Mouse (Mus musculus) urinary bladder, postnatal 10 days (tissue): ENCODE data around the gene Cenpk.
"Not testable (repeated sequence)": the region's sequence is repeated elsewhere in the genome, so short reads cannot be mapped to it uniquely, and the experiment has no call there.

Experiments used
- DNase-seq: peaks from one replicate; pipeline ENCODE4 v3.0.0; 2022; ENCODE audit warnings: low spot score

Gene Cenpk

GRCm38 (mm10) chr13:104228384-104229066 is at the start of gene Cenpk, which contains the start of gene Ppwd1:
Gene Cenpk (plus strand): TSS chr13:104228611.
Gene Ppwd1 (minus strand): TSS chr13:104228843.
- peak; percentile 87 for DNase-seq

DNA sequence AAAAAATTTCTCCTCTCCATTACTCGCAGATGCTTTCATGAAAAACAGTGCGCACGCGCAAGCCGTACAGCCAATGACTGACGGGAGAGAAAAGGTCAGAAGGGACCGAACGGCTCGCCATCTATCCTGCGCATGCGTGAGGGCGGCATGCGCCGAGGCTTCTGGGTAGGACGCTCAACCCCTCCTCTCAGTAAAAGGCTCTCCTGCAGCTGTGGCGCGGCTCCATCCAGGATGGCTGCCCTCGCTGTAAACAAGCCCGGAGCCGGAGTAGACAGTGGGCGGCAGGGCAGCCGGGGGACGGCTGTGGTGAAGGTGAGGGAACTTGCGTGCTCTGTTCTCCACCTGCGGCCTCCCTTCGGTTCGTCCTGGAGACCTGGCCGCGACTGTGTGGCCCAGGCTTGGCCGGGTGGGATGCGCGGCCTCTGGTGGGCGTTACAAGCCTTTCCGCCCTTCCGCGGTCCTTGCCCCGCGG is 49.7 kb upstream of the Cenpk start, which contains the start of gene Trim23:
Gene Trim23, plus strand, starts transcription at position 148 of the 472 bp plus-strand sequence.
- DNase-seq: peak; percentile 93

- DNase-seq: no peak
These were observed 49.1 kb upstream of the Cenpk start for GRCm38 (mm10) chr13:104179176-104179888.

GRCm38 (mm10) chr13:104187357-104187756 is 41.1 kb upstream of the Cenpk start:
- DNase-seq: no peak

DNA sequence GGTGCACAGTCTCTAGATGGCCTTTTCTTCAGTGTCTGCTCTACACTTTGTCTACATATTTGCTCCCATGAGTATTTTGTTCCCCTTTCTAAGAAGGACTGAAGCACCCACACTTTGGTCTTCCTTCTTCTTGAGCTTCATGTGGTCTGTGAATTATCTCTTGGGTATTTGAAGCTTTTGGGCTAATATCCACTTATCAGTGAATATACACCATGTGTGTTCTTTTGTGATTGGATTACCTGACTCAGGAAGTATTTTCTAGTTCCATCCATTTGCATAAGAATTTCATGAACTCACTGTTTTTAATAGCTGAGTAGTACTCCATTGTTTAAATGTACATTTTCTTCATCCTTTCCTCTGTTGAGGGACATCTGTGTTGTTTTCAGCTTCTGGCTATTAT is 32.5 kb upstream of the Cenpk start:
- DNase-seq: not testable (repeated sequence)

DNA sequence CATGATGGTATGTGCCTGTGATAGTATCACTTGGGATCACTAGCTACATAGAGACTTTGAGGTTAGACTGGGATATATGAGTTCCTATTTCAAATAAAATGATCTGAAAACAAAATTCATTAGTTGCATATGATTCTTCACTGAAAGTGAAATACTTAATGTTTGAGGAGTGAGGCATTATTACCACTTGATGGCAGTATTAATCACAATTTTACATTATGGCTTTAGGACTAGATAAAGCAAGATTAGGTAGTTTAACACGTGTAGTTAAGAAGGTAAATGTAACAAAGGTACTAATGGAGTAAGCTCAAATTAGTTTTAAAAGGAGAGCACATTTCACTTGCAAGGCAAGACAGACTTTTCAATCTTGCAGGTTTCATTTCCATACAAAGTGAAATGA is 24.1 kb upstream of the Cenpk start:
- DNase-seq: no peak

- no peak for DNase-seq
These were observed 933 bp upstream of the Cenpk start for GRCm38 (mm10) chr13:104227478-104227877.

DNA sequence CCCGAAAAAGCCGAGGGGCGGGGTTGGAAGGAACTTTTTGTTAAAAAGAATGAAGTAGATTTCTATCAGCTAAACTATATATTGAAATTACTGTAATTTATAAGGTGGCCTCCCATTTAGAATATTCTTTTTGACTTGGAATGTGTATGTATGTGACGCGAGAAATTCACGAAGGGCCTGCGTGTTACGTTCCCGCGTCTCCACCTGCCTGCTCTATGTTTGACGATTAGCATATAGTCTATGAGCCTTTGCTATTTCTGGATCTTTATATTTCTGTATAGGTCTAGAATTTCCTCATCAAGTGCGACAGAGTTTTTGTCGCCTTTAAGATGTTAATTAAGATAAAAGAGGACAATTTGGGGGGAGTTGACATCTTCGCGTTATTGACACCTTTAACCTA is 770 bp downstream of the Cenpk start:
- no peak for DNase-seq

- DNase-seq: no peak
These were observed 30.6 kb downstream of the Cenpk start for GRCm38 (mm10) chr13:104258997-104259396.

GRCm38 (mm10) chr13:104285031-104285431 is 56.6 kb downstream of the Cenpk start:
- DNase-seq: no peak

DNA sequence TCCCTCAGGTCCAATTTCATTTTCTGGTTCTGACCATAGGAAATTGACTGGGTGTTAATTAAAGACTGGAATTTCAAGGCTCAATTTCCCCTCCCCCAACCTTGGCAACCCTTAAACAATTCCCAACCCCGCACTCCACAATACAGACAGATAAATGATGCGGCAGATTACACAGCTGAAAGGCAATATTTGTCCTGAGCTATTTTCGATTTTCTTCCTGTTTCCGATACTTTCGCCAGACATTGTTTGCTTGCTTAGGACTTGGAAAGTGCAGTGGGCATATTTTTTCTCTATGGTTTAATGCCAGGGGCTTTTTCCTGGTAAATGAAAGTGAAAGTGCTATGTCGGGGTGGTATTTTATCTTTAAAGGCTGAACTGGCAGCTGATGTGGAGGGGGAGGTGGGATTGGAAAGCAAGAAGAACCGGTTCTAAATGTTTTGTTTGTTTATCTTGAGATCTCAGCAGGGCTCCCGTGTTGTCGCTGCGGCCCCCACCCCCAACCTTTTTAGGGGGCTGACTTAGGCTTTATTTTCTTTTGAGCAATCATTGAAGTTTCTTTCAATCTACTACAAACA is 57.4 kb downstream of the Cenpk start:
- no peak for DNase-seq

DNA sequence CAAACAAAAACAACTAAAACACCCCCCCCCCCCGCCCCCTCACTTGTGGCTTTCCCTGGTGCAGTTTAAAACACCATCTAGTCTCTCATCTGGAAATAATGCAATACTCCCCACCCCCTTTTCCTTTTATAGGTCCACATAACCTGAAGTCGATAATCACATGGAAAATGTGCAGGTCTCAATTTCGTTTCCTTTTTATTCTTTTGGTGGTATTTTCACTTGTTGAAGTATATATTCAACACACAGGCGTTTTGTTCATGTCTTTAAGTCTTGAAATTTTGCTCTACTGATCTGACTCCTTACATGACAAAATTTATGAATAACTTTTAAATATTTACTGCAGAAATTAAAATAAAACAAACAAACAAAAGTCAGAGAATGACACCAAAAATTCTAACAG is 57.9 kb downstream of the Cenpk start:
- DNase-seq: no peak

- peak; percentile 56 for DNase-seq
These were observed 58.5 kb downstream of the Cenpk start for GRCm38 (mm10) chr13:104286897-104287309.

- DNase-seq: no peak
These were observed 59.2 kb downstream of the Cenpk start, which contains the start of gene Adamts6 for GRCm38 (mm10) chr13:104287366-104288225. Gene Adamts6 (plus strand): TSS chr13:104287835.

- peak; percentile 17 for DNase-seq
These were observed 59.9 kb downstream of the Cenpk start for GRCm38 (mm10) chr13:104288226-104288859.

- no peak for DNase-seq
These were observed 60.8 kb downstream of the Cenpk start for GRCm38 (mm10) chr13:104289176-104289575.

- DNase-seq: no peak
These were observed 67.1 kb downstream of the Cenpk start for GRCm38 (mm10) chr13:104295472-104295871.
